Mouse (Mus musculus) kidney, postnatal 0 days (tissue): ENCODE results near the gene Hells. TPM values are rescaled to one million over a fixed set of nuclear protein-coding genes. Genes with fewer than 3 reads are reported as not detected.

Experiments used
- ATAC-seq: fragments of 200-750 bp; cut with Nextera tagmentation; replicated peaks from 2 replicates; pipeline ENCODE4 v1.8.0; 2017; ENCODE audit warnings: low read depth, moderate number of reproducible peaks, moderate TSS enrichment, moderate library complexity; ENCODE audit not compliant: low FRiP score
- DNase-seq: peaks from one replicate; pipeline ENCODE4 v3.0.0-alpha.2; 2016; ENCODE audit warnings: low spot score
- H3K27ac ChIP-seq: fragments of 300-500 bp; sonication (generic); 2 replicates; pipeline ENCODE4 v1.5.1; 2014; ENCODE audit warnings: mild to moderate bottlenecking
- H3K27me3 ChIP-seq: fragments of 300-500 bp; sonication (generic); 2 replicates; pipeline ENCODE4 v1.6.1; 2014; ENCODE audit warnings: low read length, mixed read lengths; ENCODE audit not compliant: insufficient read depth
- H3K36me3 ChIP-seq: fragments of 300-500 bp; sonication (generic); 2 replicates; pipeline ENCODE4 v1.6.1; 2014; ENCODE audit warnings: low read length, mixed read lengths; ENCODE audit not compliant: insufficient read depth
- H3K4me1 ChIP-seq: fragments of 300-500 bp; sonication (generic); replicated peaks from 2 replicates; pipeline ENCODE4 v1.6.1; 2014; ENCODE audit warnings: antibody characterized with exemption, low read length, mixed read lengths; ENCODE audit not compliant: insufficient read depth
- H3K4me2 ChIP-seq: fragments of 300-500 bp; sonication (generic); 2 replicates; pipeline ENCODE4 v1.6.1; 2014; ENCODE audit warnings: mild to moderate bottlenecking, low read length, moderate library complexity, mixed read lengths
- H3K4me3 ChIP-seq: fragments of 300-500 bp; sonication (generic); replicated peaks from 2 replicates; pipeline ENCODE4 v1.5.1; 2014; ENCODE audit warnings: low read depth, low read length
- H3K9ac ChIP-seq: fragments of 300-500 bp; sonication (generic); 2 replicates; pipeline ENCODE4 v1.6.1; 2014; ENCODE audit warnings: low read depth, low read length
- H3K9me3 ChIP-seq: fragments of 300-500 bp; sonication (generic); replicated peaks from 2 replicates; pipeline ENCODE4 v1.6.1; 2016; ENCODE audit warnings: low read length, inconsistent platforms, mixed read lengths
- CTCF ChIP-seq: IDR thresholded peaks from 2 replicates; pipeline ENCODE4 v1.5.1; 2016; ENCODE audit warnings: antibody characterized with exemption, low read depth, mild to moderate bottlenecking, moderate library complexity
- WGBS: fragments of 180-500 bp; shearing (Covaris S2); extraction: QIAGEN DNeasy Blood & Tissue Kit; methylation state at CpG from one replicate; pipeline ENCODE4 v1.1.7; 2014; 5-methylcytosine and 5-hydroxymethylcytosine counted together
- polyA plus RNA-seq: library from polyadenylated mRNA; unstranded; fragments of >200 nt; fragmentation: Nextera tagmentation; extraction: Ambion mirVana; gene quantifications from 2 replicates; pipeline ENCODE4 v1.2.1, GENCODE M21; 2015

Hells gene
- polyA plus RNA-seq, 1 experiment from 2014 or later, result 30.8 TPM

- no peaks in the 10 kb centered on the region for H3K4me1 ChIP-seq
- H3K9ac ChIP-seq, result no peak overlapping the region
- H3K36me3 ChIP-seq, result no peaks in the 10 kb centered on the region
- WGBS, result 75% methylated on average over 5 of the region's 5 CpGs
- no peaks in the 10 kb centered on the region for H3K9me3 ChIP-seq
- no peak for TF ChIP-seq CTCF
- DNase-seq (no peak), ATAC-seq (no peak)
- H3K27me3 ChIP-seq, result no peaks in the 10 kb centered on the region
- H3K4me2 ChIP-seq, result no peak overlapping the region
- no peak overlapping the region for H3K27ac ChIP-seq
- no peak overlapping the region for H3K4me3 ChIP-seq
Observed at GRCm38 (mm10) chr19:38972581-38972980, 41.9 kb downstream of the Hells start.

- H3K4me2 ChIP-seq, result no peak overlapping the region
- no peak overlapping the region for H3K27ac ChIP-seq
- no peaks in the 10 kb centered on the region for H3K36me3 ChIP-seq
- no peak for DNase-seq
- H3K27me3 ChIP-seq, result no peaks in the 10 kb centered on the region
- no peak overlapping the region for H3K4me3 ChIP-seq
- no peak for TF ChIP-seq CTCF
- H3K9ac ChIP-seq, result no peak overlapping the region
- no peak for ATAC-seq
- H3K9me3 ChIP-seq, result no peaks in the 10 kb centered on the region
- H3K4me1 ChIP-seq, result no peaks in the 10 kb centered on the region
- WGBS, result 61% methylated on average over 7 of the region's 7 CpGs
Observed at GRCm38 (mm10) chr19:38973666-38974065, 43.0 kb downstream of the Hells start.

- no peak overlapping the region for H3K9ac ChIP-seq
- no peak for TF ChIP-seq CTCF
- DNase-seq, result no peak
- H3K36me3 ChIP-seq, result no peaks in the 10 kb centered on the region
- H3K27me3 ChIP-seq, result no peaks in the 10 kb centered on the region
- H3K4me2 ChIP-seq, result no peak overlapping the region
- no peaks in the 10 kb centered on the region for H3K4me1 ChIP-seq
- no peak overlapping the region for H3K4me3 ChIP-seq
- no peaks in the 10 kb centered on the region for H3K9me3 ChIP-seq
- ATAC-seq, result no peak
- H3K27ac ChIP-seq, result no peak overlapping the region
Observed at GRCm38 (mm10) chr19:38976269-38976668, 45.6 kb downstream of the Hells start.

- WGBS, result 0% methylated on average over 1 of the region's 1 CpGs
- Histone ChIP-seq H3K4me1 (no peaks in the 10 kb centered on the region), H3K4me2 (no peak overlapping the region), H3K36me3 (no peaks in the 10 kb centered on the region), H3K27ac (no peak overlapping the region), H3K9ac (no peak overlapping the region), H3K27me3 (no peaks in the 10 kb centered on the region), H3K9me3 (no peaks in the 10 kb centered on the region), H3K4me3 (no peak overlapping the region)
- TF ChIP-seq CTCF, result peak; percentile 92
- peak; percentile 71 for DNase-seq
- no peak for ATAC-seq
Observed at GRCm38 (mm10) chr19:38981966-38982365, 51.3 kb downstream of the Hells start.

- WGBS, result 84% methylated on average over 4 of the region's 4 CpGs
- Histone ChIP-seq H3K4me2 (no peak overlapping the region), H3K27ac (no peak overlapping the region), H3K27me3 (no peaks in the 10 kb centered on the region), H3K9ac (no peak overlapping the region), H3K4me3 (no peak overlapping the region), H3K4me1 (no peaks in the 10 kb centered on the region), H3K36me3 (no peaks in the 10 kb centered on the region), H3K9me3 (no peaks in the 10 kb centered on the region)
- DNase-seq (no peak), ATAC-seq (no peak)
- no peak for TF ChIP-seq CTCF
Observed at GRCm38 (mm10) chr19:38998248-38998647, 67.5 kb downstream of the Hells start.

- Histone ChIP-seq H3K36me3 (no peaks in the 10 kb centered on the region), H3K4me3 (no peak overlapping the region), H3K4me2 (no peak overlapping the region), H3K27me3 (no peaks in the 10 kb centered on the region), H3K27ac (no peak overlapping the region), H3K9me3 (no peaks in the 10 kb centered on the region), H3K4me1 (no peaks in the 10 kb centered on the region), H3K9ac (no peak overlapping the region)
- WGBS, result 71% methylated on average over 1 of the region's 1 CpGs
- ATAC-seq, result no peak
- DNase-seq, result no peak
- TF ChIP-seq CTCF, result no peak
Observed at GRCm38 (mm10) chr19:38998676-38999075, 68.0 kb downstream of the Hells start.

GRCm38 (mm10) chr19:39005132-39005531 lies 74.4 kb downstream of the Hells start:
- H3K27ac ChIP-seq, result no peak overlapping the region
- ATAC-seq, result no peak
- no peak for TF ChIP-seq CTCF
- H3K27me3 ChIP-seq, result no peaks in the 10 kb centered on the region
- H3K4me2 ChIP-seq, result no peak overlapping the region
- 59% methylated on average over 1 of the region's 1 CpGs for WGBS
- no peak for DNase-seq
- no peaks in the 10 kb centered on the region for H3K4me1 ChIP-seq
- no peak overlapping the region for H3K4me3 ChIP-seq
- H3K9ac ChIP-seq, result no peak overlapping the region
- no peaks in the 10 kb centered on the region for H3K9me3 ChIP-seq
- H3K36me3 ChIP-seq, result no peaks in the 10 kb centered on the region
